Mouse (Mus musculus): Measurements from ENCODE around the gene Hoxa10.

Hoxa10 gene

GRCm38 (mm10) chr6:52204050-52204752, 36.5 kb downstream of the Hoxa10 start, which contains the start of gene Hoxa5:
Gene Hoxa5, minus strand, starts transcription at chr6:52204587.
- no peak for DNase-seq (ENCODE audit: low read depth, low spot score)

GRCm38 (mm10) chr6:52203371-52204049, 37.1 kb downstream of the Hoxa10 start:
- DNase-seq (ENCODE audit: low read depth, low spot score), result no peak

GRCm38 (mm10) chr6:52203121-52203370, 37.6 kb downstream of the Hoxa10 start:
- no peak for DNase-seq (ENCODE audit: low read depth, low spot score)

GRCm38 (mm10) chr6:52202362-52203120, 38.1 kb downstream of the Hoxa10 start:
- no peak for DNase-seq (ENCODE audit: low read depth, low spot score)

- no peak for DNase-seq (ENCODE audit: low read depth, low spot score)
These were observed 39.4 kb downstream of the Hoxa10 start for GRCm38 (mm10) chr6:52201269-52201668.

- DNase-seq (ENCODE audit: low read depth, low spot score), result no peak
These were observed 39.9 kb downstream of the Hoxa10 start for GRCm38 (mm10) chr6:52200751-52201250.

GRCm38 (mm10) chr6:52200073-52200750, 40.4 kb downstream of the Hoxa10 start:
- no peak for DNase-seq (ENCODE audit: low read depth, low spot score)

- no peak for DNase-seq (ENCODE audit: low read depth, low spot score)
These were observed 43.4 kb downstream of the Hoxa10 start for GRCm38 (mm10) chr6:52197271-52197670.

GRCm38 (mm10) chr6:52196811-52197210, 43.8 kb downstream of the Hoxa10 start:
- DNase-seq (ENCODE audit: low read depth, low spot score), result no peak

- DNase-seq (ENCODE audit: low read depth, low spot score), result no peak
These were observed 46.0 kb downstream of the Hoxa10 start for GRCm38 (mm10) chr6:52194690-52195089.

GRCm38 (mm10) chr6:52191860-52192550, 48.6 kb downstream of the Hoxa10 start:
- DNase-seq (ENCODE audit: low read depth, low spot score), result no peak

- DNase-seq (ENCODE audit: low read depth, low spot score), result no peak
These were observed 49.5 kb downstream of the Hoxa10 start, which contains the start of gene Hoxa4 for GRCm38 (mm10) chr6:52190906-52191810. Gene Hoxa4, minus strand, starts transcription at chr6:52191753.

GRCm38 (mm10) chr6:52190410-52190809, 50.2 kb downstream of the Hoxa10 start:
- no peak for DNase-seq (ENCODE audit: low read depth, low spot score)

- DNase-seq (ENCODE audit: low read depth, low spot score), result no peak
These were observed 50.7 kb downstream of the Hoxa10 start for GRCm38 (mm10) chr6:52189909-52190308.

- no peak for DNase-seq (ENCODE audit: low read depth, low spot score)
These were observed 51.5 kb downstream of the Hoxa10 start for GRCm38 (mm10) chr6:52189172-52189591.

- DNase-seq (ENCODE audit: low read depth, low spot score), result no peak
These were observed 54.2 kb downstream of the Hoxa10 start for GRCm38 (mm10) chr6:52186500-52186899.

- DNase-seq (ENCODE audit: low read depth, low spot score), result no peak
These were observed 54.8 kb downstream of the Hoxa10 start for GRCm38 (mm10) chr6:52185834-52186233.

- DNase-seq (ENCODE audit: low read depth, low spot score), result no peak
These were observed 55.4 kb downstream of the Hoxa10 start for GRCm38 (mm10) chr6:52185222-52185621.

- no peak for DNase-seq (ENCODE audit: low read depth, low spot score)
These were observed 56.0 kb downstream of the Hoxa10 start for GRCm38 (mm10) chr6:52184668-52185067.
